Mouse (Mus musculus): ENCODE measurements around the gene Iglon5. TPM values are rescaled to one million over a fixed set of nuclear protein-coding genes. Genes with fewer than 3 reads are reported as not detected.
A peak's percentile ranks its signal among the peaks of the same experiment; 100 is the strongest.

Iglon5 gene
- polyA plus RNA-seq, 1 experiment from 2014 or later = 8.8 TPM

DNA sequence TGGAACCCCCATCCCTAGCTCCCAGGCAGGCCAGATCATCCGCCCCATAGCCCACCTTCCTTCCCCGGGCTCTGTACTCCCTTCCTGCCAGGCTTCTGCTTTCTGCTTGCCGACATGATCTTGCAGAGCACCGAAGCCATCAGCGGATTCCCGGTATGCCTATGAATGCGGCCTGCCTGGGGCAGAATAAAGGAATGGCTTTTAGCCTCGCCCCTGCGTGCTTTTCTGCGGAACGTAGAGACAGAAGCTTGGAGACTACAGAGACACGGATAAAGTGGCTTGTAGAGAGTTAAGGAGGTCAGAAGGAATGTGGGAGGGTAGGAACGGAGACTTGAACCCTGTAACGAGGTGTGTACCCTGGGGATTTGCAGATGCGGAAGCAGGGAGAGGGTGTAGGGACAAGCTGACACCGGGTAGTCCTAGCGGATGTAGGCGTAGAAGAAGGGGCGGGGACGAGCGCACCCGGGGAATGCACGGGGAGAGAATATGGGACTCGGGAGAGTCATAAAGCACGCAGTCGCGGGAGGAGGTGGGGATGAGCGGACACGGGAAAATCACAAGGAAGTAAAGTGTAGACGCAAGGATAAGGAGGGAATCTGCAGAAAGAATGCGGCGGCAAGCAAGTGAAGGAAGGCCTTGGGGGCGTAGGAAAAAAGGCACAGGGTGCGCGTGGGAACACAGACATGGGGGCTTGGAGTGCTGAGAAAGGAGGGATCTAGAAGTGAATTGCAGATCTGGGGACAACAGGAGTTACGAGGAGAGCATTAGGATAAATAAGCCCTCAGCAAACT is 46.6 kb downstream of the Iglon5 start:
- Histone ChIP-seq H3K9ac (replicated peaks; ENCODE audit: low read length) (peak overlapping the region; percentile 59), H3K4me2 (ENCODE audit: low read length) (peak overlapping the region; percentile 83), H3K36me3 (ENCODE audit: control insufficient read depth, insufficient read depth, low read length) (no peaks in the 10 kb centered on the region), H3K27ac (replicated peaks; ENCODE audit: low read depth, low read length) (peak overlapping the region; percentile 84), H3K27me3 (ENCODE audit: control insufficient read depth, insufficient read depth, low read length) (no peaks in the 10 kb centered on the region), H3K4me1 (ENCODE audit: control insufficient read depth, insufficient read depth, low read length) (peaks cover 18% of the 10 kb centered on the region), H3K4me3 (replicated peaks; ENCODE audit: low read depth, low read length) (peak overlapping the region; percentile 55), H3K9me3 (ENCODE audit: control insufficient read depth, low read length) (no peaks in the 10 kb centered on the region)
- peak; percentile 77 for ATAC-seq (ENCODE audit: low FRiP score, low TSS enrichment)
- DNase-seq = peak; percentile 77
- under 1% methylated on average over 36 of the region's 36 CpGs for WGBS

DNA sequence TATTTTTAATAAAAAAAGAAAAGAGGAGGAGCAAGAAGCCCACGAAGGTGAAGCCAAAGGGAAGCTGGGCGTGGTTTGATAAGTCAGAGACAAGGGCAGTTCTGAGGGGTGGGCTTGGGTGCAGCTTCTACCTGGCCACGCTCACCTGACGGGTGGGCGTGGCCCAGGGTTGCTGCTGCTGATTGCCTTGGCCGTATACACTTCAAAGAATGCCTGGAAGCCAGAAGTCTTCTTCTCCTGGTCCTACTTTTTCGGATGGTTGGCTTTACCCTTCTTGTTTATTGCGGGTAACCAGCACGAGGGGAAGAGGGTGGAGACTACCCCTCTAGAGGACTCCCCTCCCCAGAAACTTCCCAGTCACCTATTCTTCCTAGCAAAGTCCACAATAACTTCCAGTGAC is 47.2 kb downstream of the Iglon5 start:
- H3K4me3 ChIP-seq (replicated peaks; ENCODE audit: low read depth, low read length) = peak overlapping the region; percentile 55
- peaks cover 18% of the 10 kb centered on the region for H3K4me1 ChIP-seq (ENCODE audit: control insufficient read depth, insufficient read depth, low read length)
- H3K9ac ChIP-seq (replicated peaks; ENCODE audit: low read length) = peak overlapping the region; percentile 59
- no peaks in the 10 kb centered on the region for H3K27me3 ChIP-seq (ENCODE audit: control insufficient read depth, insufficient read depth, low read length)
- ATAC-seq (ENCODE audit: low FRiP score, low TSS enrichment) (no peak), DNase-seq (no peak)
- 19% methylated on average over 9 of the region's 9 CpGs for WGBS
- H3K9me3 ChIP-seq (ENCODE audit: control insufficient read depth, low read length) = no peaks in the 10 kb centered on the region
- no peaks in the 10 kb centered on the region for H3K36me3 ChIP-seq (ENCODE audit: control insufficient read depth, insufficient read depth, low read length)
- peak overlapping the region; percentile 83 for H3K4me2 ChIP-seq (ENCODE audit: low read length)
- peak overlapping the region; percentile 84 for H3K27ac ChIP-seq (replicated peaks; ENCODE audit: low read depth, low read length)

DNA sequence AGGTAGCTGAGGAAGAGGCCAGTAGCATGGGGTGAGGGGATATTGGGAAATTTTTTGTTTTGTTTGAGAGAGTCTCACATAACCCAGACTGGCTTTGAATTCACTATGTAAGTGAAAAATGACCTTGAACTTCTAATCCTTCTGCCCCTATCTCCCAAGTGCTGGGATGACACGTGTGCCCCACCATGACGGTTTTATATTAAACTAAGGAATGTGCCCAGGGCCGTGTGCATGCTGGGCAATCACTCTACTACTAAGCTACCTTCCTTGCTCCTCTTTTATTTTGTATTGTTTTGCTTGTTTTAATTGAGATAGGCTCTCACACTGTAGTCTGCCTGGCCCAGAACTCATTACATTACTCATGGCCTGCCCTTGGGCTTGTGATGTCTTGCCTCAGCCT is 48.8 kb downstream of the Iglon5 start:
- Histone ChIP-seq H3K9ac (replicated peaks; ENCODE audit: low read length) (no peak overlapping the region), H3K4me1 (ENCODE audit: control insufficient read depth, insufficient read depth, low read length) (peaks cover 18% of the 10 kb centered on the region), H3K27ac (replicated peaks; ENCODE audit: low read depth, low read length) (no peak overlapping the region), H3K4me2 (ENCODE audit: low read length) (no peak overlapping the region), H3K36me3 (ENCODE audit: control insufficient read depth, insufficient read depth, low read length) (no peaks in the 10 kb centered on the region), H3K4me3 (replicated peaks; ENCODE audit: low read depth, low read length) (no peak overlapping the region), H3K9me3 (ENCODE audit: control insufficient read depth, low read length) (no peaks in the 10 kb centered on the region), H3K27me3 (ENCODE audit: control insufficient read depth, insufficient read depth, low read length) (no peaks in the 10 kb centered on the region)
- 86% methylated on average over 3 of the region's 3 CpGs for WGBS
- DNase-seq = no peak
- no peak for ATAC-seq (ENCODE audit: low FRiP score, low TSS enrichment)

DNA sequence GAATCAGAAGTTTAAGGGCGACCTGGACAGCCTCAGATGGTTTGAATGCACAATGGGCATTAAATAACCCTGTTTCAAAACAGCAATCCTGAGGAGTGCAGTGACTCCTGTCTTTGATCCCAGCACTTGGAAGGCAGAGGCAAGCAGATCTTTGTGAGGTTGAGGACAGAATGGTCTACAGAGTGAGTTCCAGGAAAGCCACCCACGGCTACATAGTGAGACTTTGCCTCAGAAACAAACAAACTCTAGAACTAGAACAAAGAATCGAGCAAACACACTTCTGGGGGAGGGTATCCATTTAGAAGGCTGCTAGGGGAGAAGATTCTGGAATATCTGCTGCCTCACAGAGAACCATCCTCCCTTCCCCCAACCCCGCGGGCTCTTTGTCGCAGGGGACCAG is 49.4 kb downstream of the Iglon5 start, which contains the start of gene Cldnd2:
Cldnd2 (plus strand) TSS at position 301 of the 400 bp plus-strand sequence.
- Histone ChIP-seq H3K9me3 (ENCODE audit: control insufficient read depth, low read length) (no peaks in the 10 kb centered on the region), H3K27ac (replicated peaks; ENCODE audit: low read depth, low read length) (no peak within 1 kb of the TSS), H3K4me2 (ENCODE audit: low read length) (no peak within 1 kb of the TSS), H3K27me3 (ENCODE audit: control insufficient read depth, insufficient read depth, low read length) (no peaks in the 10 kb centered on the region), H3K9ac (replicated peaks; ENCODE audit: low read length) (no peak within 1 kb of the TSS), H3K36me3 (ENCODE audit: control insufficient read depth, insufficient read depth, low read length) (no peaks in the 10 kb centered on the region), H3K4me3 (replicated peaks; ENCODE audit: low read depth, low read length) (no peak within 1 kb of the TSS), H3K4me1 (ENCODE audit: control insufficient read depth, insufficient read depth, low read length) (peaks cover 18% of the 10 kb centered on the region)
- ATAC-seq (ENCODE audit: low FRiP score, low TSS enrichment) (no peak), DNase-seq (no peak)
- whole genome bisulfite sequencing = 84% methylated on average over 6 of the region's 6 CpGs

DNA sequence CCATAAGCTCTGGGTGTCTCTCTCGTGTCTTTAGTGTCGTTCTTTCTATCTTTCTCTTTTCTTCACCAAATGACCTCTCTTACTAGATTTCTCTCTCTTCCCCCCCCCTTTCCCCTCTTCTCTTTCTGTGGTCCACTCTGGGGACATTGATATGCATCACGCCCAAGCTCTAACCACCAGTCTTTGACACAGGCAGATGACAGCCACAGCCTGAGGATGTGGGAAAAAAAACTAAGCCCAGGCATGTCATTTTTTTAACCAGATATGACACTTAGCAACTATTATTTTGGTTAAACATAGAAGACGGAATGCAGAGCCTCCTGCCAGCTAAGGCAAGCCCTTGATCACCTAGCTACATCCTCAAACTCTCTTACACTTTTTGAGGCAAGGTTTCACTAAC is 51.3 kb downstream of the Iglon5 start:
- H3K4me1 ChIP-seq (ENCODE audit: control insufficient read depth, insufficient read depth, low read length) = peaks cover 7% of the 10 kb centered on the region
- no peak for ATAC-seq (ENCODE audit: low FRiP score, low TSS enrichment)
- no peak overlapping the region for H3K9ac ChIP-seq (replicated peaks; ENCODE audit: low read length)
- H3K4me2 ChIP-seq (ENCODE audit: low read length) = no peak overlapping the region
- H3K27ac ChIP-seq (replicated peaks; ENCODE audit: low read depth, low read length) = no peak overlapping the region
- no peaks in the 10 kb centered on the region for H3K27me3 ChIP-seq (ENCODE audit: control insufficient read depth, insufficient read depth, low read length)
- H3K9me3 ChIP-seq (ENCODE audit: control insufficient read depth, low read length) = no peaks in the 10 kb centered on the region
- WGBS = 85% methylated on average over 4 of the region's 4 CpGs
- no peaks in the 10 kb centered on the region for H3K36me3 ChIP-seq (ENCODE audit: control insufficient read depth, insufficient read depth, low read length)
- H3K4me3 ChIP-seq (replicated peaks; ENCODE audit: low read depth, low read length) = no peak overlapping the region
- DNase-seq = no peak

DNA sequence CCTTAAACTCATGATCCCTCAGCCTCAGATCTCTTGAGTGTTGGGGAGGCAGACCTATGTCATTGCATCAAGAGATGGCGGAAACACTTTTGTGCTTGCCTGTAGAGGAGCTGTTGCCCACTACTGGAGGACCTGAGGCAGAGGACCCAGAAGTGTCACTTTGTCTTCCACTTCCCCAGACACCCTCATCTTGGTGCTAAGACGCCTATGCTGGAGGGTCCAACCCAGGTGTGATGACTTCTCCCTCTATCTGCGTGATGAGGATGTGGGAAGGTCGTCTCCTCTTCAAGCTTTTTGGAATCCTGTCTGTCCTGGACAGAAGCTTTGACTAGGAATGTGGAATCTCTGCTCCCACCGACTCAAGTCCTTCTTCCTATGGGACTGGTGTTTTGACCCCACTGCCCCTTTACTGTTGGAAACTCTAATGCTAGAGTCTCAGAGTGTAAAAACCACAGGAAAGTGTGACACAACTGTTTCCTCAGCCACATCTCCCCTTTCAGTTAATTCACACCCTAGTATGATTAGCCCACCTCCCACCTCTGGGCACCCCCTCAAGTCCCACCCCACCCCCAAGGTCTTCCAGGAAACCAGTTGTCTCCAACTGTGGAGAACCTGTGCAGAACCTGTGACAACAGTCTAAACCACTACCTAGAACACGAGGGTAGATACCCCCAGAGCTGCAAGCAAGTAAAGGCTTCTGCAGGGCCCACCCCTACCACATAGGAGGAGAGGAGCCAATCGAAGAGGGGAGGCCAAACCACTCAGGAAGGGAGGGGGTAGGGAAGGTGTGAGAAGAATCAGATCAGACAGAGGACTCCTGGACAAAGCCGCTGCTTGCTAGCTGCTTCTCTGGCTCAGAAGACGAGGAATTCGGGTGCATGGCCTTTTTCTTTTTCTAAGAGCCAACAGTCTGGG is 53.3 kb downstream of the Iglon5 start, which contains the start of gene Nkg7:
Nkg7 (plus strand) TSS at position 733 of the 915 bp plus-strand sequence.
- ATAC-seq (ENCODE audit: low FRiP score, low TSS enrichment) = no peak
- DNase-seq = no peak
- Histone ChIP-seq H3K4me2 (ENCODE audit: low read length) (no peak within 1 kb of the TSS), H3K4me3 (replicated peaks; ENCODE audit: low read depth, low read length) (no peak within 1 kb of the TSS), H3K27ac (replicated peaks; ENCODE audit: low read depth, low read length) (no peak within 1 kb of the TSS), H3K4me1 (ENCODE audit: control insufficient read depth, insufficient read depth, low read length) (no peaks in the 10 kb centered on the region), H3K36me3 (ENCODE audit: control insufficient read depth, insufficient read depth, low read length) (no peaks in the 10 kb centered on the region), H3K27me3 (ENCODE audit: control insufficient read depth, insufficient read depth, low read length) (no peaks in the 10 kb centered on the region), H3K9ac (replicated peaks; ENCODE audit: low read length) (no peak within 1 kb of the TSS), H3K9me3 (ENCODE audit: control insufficient read depth, low read length) (no peaks in the 10 kb centered on the region)
- 79% methylated on average over 10 of the region's 10 CpGs for WGBS

DNA sequence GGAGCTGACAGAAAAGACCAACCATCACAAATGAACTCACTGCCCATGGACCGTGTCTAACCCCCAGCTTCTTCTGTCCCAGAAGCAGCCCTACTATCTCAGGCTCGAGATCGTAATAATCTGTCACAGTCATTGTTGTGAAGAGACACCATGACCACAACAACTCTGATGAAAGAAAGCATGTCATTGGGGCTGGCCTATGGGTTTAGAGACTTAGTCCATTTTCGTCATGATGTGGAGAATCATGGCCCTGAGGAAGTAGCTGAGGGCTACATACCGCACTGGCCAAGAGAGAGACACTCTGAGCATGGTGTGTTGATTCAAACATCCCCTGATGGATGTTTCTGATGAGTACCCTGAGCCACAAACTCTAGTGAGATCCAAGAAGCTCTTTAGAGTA is 55.2 kb downstream of the Iglon5 start:
- no peak overlapping the region for H3K4me2 ChIP-seq (ENCODE audit: low read length)

DNA sequence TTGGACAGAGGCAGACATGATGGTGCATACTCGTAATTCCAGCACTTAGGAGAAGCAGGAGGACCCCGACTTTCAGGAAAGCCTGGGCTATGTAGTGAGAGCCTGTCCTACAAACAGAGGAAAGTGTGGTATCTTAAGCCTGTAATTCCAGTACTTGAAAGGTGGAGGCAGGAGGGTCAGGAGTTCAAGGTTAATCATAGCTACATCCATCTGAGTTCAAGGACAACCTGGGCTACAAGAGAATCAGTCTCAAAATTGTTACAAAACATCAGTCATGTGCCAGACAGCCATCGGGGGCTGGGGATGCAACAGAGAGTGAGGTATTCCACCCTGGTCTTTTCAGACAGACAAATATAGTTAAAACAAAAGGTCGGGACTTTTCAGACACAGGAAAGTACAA is 57.0 kb downstream of the Iglon5 start:
- Histone ChIP-seq H3K27ac (replicated peaks; ENCODE audit: low read depth, low read length) (no peak overlapping the region), H3K9me3 (ENCODE audit: control insufficient read depth, low read length) (no peaks in the 10 kb centered on the region), H3K4me2 (ENCODE audit: low read length) (no peak overlapping the region), H3K4me1 (ENCODE audit: control insufficient read depth, insufficient read depth, low read length) (no peaks in the 10 kb centered on the region), H3K4me3 (replicated peaks; ENCODE audit: low read depth, low read length) (no peak overlapping the region), H3K27me3 (ENCODE audit: control insufficient read depth, insufficient read depth, low read length) (no peaks in the 10 kb centered on the region), H3K9ac (replicated peaks; ENCODE audit: low read length) (no peak overlapping the region), H3K36me3 (ENCODE audit: control insufficient read depth, insufficient read depth, low read length) (no peaks in the 10 kb centered on the region)
- no peak for ATAC-seq (ENCODE audit: low FRiP score, low TSS enrichment)
- DNase-seq = no peak
- whole genome bisulfite sequencing = 74% methylated on average over 4 of the region's 4 CpGs

More for the DNA sequence above, 55.2 kb downstream of the Iglon5 start:
- Histone ChIP-seq H3K36me3 (ENCODE audit: control insufficient read depth, insufficient read depth, low read length) (no peaks in the 10 kb centered on the region), H3K4me3 (replicated peaks; ENCODE audit: low read depth, low read length) (no peak overlapping the region), H3K4me1 (ENCODE audit: control insufficient read depth, insufficient read depth, low read length) (no peaks in the 10 kb centered on the region), H3K27ac (replicated peaks; ENCODE audit: low read depth, low read length) (no peak overlapping the region), H3K9ac (replicated peaks; ENCODE audit: low read length) (no peak overlapping the region), H3K27me3 (ENCODE audit: control insufficient read depth, insufficient read depth, low read length) (no peaks in the 10 kb centered on the region), H3K9me3 (ENCODE audit: control insufficient read depth, low read length) (no peaks in the 10 kb centered on the region)
- ATAC-seq (ENCODE audit: low FRiP score, low TSS enrichment) (no peak), DNase-seq (no peak)
- WGBS = 80% methylated on average over 5 of the region's 5 CpGs

All from midbrain, embryonic 14.5 days (tissue).